Mouse (Mus musculus) frontal cortex, postnatal 10 days (tissue): Measurements from ENCODE around the gene Gpcpd1.
A peak's percentile ranks its signal among the peaks of the same experiment; 100 is the strongest.

Experiments used
- DNase-seq, 2 experiments: peaks; one replicate each; pipeline ENCODE4 v3.0.0; 2022; ENCODE audit warnings: low spot score in 2 of 2, mixed read lengths in 1 of 2

The Gpcpd1 gene

DNA sequence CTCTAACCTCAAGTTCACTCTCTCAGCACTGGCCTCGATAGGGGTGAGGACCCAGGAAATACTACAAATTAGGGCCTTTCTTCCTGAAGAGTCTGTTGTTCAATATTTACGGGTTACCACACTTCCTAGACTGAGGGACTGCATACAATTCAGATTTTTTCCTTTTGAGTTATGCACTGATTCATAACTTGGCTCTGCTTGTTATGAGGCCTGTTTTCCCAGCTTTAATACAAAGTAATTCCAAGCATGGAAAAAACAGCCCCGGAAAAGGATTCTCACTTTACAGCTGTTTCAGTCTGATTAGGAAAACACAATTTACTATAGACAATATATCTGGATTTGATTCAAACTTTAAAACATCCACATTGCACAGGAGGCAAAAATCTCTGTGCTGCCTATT, 1.5 kb downstream of the Gpcpd1 start:
- DNase-seq = no peak

DNA sequence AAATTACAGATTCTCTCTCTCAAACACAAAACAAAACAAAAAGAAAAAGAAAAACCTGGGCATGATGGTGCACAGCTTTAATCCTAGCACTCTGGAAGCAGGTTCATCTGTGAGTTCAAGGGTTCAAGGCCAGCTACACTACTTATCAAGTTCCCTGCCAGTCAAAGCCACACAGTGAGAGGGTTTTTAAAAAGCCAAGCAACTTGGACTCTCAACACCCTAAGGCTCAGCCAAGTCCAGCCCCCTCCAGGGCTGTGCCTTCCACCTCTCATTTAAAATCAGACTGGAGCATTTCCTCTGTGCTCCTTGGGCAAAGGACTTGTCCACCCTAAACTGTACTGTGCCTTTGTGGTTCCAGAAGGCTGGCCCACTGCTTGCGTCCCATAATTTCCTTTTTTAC, 3.3 kb downstream of the Gpcpd1 start:
- DNase-seq = no peak

DNA sequence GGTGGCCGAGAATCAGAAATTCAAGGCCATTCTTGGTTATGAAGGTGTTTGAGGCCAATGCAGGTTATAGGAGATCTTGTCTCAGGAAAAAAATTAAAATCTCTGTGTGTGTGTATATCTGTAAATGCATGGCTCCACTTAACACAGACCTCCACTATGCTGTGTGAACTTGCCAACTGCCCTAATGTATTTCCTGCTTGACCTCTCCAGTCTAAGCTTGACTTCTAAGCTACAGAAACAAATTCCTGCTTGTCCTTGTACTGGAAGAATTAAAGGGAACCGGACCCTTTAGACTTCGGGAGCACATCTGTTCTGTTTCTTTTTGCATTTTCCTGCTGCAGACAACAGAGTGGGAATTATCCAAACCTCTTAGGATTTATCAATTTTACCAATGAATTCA, 4.4 kb downstream of the Gpcpd1 start:
- DNase-seq = no peak

DNA sequence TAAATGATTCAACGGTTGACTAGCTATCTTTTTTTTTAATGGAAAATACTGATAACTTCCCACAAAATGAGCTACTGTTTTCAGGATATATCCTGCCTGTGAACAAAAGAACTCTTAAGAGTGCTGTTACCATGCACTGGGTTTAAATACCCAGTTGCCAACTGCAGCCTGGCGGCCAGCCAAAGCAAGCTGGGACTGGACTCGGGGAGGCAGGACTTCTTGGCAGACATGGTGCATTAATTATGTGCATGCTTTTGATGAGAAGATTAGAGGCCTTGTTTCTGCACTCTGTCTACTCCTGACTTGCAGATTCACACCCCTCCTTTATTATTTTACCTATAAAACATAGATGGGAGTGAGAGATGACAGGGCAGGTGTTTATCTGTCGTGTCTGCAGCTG, 5.3 kb downstream of the Gpcpd1 start:
- DNase-seq = peak; percentile 77 to 78

DNA sequence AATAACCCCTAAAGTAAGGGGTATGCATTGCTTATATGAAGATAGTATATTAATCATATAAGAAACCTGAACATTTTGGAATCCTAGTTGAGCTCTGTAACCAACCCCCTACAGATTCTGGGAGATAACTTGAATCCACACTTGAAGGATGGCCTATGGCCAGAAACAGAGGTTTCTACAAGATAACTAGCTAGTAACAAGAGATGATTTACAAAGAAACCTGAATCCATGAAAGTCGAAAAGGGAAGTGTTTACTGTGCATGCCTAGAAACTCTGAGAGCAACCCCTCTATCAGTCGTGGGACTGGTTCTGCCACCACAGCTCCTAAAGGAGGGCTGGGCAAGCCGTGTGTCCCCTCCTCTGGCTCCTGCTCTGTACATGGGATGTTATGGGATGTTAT, 7.8 kb downstream of the Gpcpd1 start:
- DNase-seq = no peak

DNA sequence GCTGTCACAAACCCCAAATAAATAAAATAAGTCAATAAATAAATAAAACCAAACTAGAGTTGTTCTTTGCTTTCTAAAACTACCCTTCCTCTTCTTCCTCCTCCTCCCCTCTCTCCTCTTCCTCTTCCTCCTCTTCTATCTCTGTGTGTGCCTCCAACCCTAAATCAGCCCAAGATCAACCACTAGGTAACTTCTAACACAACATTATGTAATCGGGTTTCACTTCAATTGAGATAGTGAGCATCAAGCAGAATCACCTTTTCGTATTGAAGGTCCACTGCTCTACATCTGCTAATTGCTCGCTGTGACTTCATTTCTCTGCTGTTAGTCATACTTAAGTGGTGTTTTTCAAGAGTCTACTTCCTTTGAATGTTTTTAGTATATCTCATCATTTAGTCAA, 8.8 kb downstream of the Gpcpd1 start:
- no peak for DNase-seq

DNA sequence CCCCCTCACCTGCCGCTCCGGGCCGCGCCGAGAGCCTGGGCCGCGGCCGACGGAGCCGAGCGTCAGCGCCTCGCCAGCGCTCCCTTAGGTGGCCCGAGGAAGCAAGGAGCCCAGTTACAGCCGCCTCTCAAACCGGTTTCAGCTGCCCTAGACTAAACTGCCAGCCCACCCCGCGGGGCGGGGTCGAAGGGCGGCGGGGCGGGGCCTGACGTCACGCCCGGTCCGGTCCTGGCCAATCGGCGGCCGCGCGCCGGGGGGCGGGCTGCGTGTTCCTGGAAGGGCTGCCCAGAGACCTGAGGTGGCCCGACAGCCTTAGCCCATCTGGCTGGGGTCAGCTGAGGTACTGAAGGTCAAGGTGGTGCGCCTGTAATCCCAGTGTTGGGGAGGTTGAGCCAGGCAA, 9.5 kb downstream of the Gpcpd1 start:
- DNase-seq = peak; percentile 97

DNA sequence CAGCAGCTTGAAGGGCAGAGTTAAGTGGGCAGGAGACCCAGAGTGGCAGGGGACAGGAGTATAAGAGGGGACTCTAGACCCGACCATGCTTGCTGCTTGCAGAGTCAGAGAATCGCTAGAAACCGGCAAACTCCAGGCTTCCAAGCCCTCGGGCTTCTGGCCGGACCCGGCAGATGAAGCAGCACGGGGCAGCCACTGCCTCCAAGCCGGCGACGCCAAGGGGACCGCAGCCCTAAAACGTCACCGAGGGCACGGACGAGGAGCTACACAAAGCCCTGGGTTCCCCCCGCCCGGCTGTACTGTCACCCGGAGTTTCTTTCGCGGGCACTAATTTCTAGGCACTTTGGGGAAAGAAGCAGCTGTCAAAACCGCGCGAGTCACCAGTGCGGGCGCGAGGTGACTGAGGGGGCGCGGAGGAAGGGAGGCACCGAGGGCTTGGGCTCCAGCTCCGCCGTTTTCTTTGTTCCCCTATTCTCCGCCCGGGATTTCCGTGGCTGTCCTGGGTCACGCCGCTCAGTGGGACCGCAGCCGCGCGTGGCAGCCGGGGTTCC, 10.0 kb downstream of the Gpcpd1 start:
- peak; percentile 47 to 55 for DNase-seq

DNA sequence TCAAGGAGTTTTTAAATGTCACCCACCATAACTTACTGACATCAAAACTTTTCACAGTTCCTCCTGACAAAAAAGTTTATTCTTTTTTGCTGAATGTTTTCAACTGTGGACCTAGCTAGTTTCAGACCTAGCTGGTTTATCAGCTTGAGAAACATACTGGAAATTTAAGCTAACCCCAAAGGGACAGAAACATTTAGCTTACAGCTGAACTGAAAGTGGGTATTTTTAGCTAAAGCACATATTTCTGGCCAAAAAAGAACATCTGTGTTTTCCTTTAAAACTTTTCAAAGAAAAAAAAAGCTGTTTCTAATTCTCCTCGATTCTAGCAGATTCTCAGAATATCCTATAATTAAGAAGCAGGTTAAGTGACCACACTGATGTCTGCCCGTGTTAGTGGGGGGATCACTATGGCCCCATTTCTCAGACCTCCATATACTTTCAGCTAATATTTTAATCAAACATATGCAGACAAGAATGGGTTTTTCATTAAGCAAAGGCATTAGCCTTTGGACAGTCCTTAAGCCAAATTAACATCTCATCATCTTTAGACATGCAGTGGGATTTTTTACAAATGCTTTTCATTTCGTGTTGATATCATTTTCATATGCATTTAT, 10.9 kb downstream of the Gpcpd1 start:
- DNase-seq = no peak

DNA sequence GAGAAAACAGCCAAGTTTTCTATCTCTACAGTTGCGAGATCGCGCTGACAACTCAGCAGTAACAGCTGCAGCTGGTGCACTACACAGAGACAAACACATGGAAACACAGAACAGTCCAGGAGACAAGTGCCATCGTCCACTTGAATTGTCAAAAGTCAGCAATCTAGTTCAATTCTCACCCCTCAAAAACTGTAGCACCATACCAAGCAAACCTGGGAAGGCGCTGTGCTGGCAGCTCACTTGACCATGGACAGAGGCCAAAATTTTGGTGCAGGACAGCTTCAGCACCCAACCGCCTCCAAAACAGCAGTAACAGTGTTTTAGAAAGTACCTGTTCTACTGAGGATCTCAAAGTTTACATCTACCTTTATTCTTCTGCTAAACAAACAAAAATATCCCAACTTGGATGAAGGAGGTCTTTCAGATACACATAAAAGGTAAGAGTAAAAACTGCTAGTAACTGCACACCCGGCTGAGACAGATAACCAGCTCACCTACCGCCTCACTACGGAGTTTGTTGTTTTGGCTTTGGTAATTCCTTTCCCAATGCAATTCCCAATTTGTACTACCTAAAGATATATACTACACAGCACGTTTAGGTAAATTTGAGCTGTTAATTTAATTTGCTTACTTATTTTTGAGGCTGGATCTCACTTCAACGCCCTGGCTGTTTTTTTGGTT, 11.6 kb downstream of the Gpcpd1 start:
- no peak for DNase-seq

DNA sequence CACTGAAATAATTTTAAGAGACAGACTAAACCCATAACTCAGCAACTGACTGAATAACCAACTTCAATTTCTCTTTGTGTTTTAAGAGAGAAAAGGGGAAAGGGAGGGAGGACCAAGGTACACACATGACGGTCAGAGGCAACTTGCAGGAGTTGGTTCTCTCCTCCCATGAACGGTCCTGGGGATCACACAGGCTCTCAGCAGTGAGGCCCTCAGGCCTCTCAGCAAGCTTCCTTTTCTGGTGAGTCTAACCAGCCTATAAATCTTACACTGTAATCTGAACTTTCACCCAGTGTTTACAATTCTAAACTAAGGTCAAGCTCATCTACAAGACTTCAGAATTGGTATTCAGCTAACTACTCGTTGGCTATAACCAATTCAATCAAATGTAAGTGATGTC, 12.3 kb downstream of the Gpcpd1 start:
- no peak for DNase-seq

DNA sequence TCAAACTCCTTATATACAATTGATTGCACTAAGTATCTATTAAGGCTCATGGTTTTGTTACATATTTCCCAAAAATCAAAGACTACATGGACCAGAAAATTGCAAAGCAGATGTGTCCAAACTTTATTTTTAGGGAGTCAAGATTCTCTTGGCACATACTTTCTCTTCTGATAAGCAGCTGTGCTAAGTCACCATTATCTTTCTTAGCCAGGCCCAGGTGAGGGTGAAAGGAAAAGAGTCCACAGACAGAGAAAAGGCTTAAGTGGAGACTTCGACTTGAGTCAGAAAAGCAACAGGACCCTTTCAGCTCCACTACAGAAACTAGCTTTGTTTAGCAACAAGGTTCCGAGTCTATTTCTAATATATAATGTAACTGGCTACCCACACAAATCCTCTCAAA, 14.2 kb downstream of the Gpcpd1 start:
- DNase-seq = no peak

DNA sequence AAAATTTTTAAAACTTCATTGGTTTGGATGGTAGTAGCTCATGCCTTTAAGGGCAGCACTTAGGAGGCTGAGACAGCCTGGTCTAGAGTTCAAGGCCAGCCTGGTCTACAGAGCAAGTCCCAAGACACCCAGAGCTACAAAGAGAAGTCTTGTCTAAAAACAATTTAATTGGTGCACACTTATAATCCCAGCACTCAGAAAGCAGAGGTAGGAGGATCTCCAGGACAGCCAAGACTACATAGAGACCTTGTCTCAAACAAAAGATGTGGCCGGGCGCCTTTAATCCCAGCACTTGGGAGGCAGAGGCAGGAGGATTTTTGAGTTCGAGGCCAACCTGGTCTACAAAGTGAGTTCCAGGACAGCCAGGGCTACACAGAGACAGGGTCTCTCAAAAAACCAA, 14.9 kb downstream of the Gpcpd1 start:
- no peak for DNase-seq

DNA sequence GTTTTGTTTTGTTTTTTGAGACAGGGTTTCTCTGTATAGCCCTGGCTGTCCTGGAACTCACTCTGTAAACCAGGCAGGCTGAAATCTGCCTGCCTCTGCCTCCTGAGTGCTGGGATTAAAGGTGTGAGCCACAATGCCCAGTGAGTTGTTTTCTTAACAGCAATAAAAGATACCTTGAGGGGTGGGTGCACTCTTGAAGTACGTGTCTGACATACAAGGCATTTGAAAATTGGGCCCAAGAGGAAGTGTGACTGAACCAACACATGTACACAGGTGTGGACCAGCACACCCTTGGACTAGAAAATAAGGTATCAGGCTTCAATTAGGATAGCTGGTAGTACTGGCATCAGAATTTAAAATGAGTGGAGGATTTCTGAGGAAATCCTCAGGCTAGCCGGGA, 16.2 kb downstream of the Gpcpd1 start:
- DNase-seq = no peak

DNA sequence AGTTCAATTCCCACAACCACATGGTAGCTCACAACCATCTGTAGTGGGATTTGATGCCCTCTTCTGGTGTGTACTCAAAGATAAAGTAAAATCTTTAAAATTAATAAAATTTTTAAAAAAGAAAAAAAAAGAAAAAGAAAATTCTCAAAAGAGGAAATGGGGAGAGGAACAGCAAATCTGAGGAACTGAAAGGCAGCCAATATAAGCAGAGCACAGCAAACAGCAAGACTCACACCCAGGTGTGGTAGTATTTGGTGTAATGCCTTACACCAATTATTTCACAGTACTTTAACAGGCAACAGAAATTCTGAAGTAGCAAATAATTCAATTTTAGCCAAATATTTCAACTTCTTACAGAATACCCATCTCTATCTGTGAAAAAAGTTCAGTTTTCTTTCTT, 16.7 kb downstream of the Gpcpd1 start:
- DNase-seq = no peak

DNA sequence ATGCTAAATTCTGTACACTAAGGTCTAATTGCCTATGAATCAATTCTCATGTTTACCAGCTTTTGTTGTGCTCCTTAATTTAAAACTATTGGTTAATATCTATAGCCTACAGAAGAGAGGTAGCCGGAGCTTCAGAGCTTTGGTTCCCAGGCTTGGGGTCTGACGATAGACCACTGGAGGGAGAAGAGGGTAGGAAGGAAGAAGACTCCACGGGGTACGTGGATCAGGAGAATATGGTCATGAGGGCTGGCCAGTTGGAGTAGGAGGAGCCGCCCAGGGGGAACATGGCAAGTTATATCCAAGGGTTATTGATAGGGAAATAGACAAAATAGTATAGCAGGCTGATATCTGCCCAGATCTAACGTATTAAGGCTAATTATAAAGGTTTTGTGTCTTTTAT, 17.8 kb downstream of the Gpcpd1 start:
- no peak for DNase-seq

DNA sequence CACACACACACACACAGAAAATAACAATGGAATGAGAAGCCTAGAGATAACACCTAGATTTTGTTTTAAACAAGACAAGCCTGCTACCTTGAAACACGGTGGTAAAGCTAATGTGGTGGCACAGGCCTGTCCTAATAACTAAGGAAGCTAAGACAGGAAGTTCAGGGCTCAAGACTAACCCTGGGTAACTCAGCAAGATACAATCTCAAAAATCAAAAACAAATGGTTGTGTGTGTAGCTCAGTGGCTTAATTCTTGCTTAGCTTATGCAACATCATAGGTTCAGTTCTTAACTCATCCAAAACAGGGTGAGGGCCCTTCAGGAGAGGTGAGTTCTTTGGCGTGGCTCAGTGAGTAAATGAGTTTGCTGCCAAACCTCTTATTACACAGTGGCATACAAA, 20.1 kb downstream of the Gpcpd1 start:
- no peak for DNase-seq

DNA sequence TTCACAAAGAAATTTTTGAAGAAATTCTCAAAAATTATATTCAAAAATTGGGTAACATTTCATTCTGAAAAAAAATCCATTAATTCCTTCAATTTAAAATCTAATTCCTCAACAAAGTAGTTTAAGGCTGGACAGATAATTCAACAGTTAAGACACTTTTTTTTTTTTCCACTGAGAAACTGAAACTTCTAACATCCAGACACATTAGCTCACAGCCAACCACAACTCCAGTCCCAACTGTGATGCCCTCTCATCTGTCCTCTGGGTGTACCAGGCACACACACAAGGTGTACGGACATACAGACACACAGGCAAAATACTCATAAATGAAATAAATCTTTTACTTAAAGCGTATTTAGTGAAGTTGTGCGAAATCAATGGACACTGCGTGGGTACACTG, 25.7 kb downstream of the Gpcpd1 start:
- DNase-seq = no peak

DNA sequence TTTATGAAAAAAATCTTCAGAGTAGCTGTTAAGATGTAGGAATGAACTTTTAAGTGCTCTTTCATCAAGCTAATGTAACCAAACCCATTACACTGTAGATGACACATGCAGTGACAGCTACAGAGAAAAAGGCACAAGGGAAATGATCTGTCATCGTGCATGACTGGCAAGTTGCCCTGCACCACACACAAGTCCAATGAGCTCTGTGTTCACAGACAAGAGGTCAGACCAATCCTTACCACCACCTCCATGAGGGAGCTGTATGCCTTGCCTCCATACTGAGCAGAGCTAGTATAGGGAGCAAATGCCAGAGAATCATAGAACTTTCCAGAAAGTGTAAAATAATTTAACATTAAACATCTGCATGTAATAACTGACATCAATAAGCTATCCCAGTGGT, 59.7 kb downstream of the Gpcpd1 start:
- no peak for DNase-seq

DNA sequence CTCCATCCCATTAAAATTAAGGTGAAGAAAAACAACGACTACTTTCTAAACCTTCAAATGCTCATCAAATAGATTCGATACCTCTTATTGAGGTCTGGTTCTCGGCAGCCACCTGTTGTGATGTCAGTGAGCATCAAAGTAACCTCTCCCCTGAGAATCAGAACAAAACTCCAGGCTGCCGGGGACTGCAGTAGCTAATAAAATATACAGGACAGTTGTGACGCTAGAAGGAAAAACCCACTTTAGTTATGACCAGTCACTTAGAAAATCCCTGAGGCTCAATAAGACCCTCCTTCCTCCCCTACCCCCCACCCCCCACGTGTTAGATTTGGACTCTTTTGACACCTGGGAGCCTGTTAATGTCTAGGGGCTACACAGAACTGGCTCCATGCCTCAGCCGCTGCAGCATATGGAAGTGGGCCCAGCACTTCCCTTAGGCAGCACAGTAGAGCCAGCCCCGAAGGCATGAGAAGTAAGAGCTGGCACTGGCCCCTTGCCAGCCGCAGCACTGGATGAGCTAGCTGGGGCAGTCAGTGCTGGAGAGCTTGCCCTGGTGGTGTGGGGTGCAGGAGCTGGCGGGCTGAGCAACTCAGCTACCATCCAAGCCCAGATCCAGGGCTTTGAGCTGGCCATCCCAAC, 60.5 kb downstream of the Gpcpd1 start:
- DNase-seq = peak in 1 of 2 experiments; percentile 39

DNA sequence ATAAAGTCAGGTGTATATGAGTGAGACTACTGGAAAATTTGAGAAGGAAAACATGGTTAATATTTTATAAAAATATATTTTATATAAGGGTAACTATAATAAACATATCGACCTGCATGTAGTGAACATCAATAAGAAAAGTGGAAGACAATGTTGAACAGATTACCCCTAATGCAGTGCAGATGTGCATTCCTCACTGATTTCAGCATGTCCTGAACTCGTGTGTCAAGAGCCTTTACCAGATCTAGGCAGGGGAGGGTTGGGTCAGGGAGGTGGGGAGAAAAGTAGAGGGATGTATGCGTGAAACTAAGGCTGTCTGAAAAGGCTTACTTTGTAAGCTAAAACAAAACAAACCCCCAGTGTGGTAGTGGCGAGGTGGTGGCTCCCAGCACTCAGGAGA, 61.4 kb downstream of the Gpcpd1 start:
- DNase-seq = no peak

DNA sequence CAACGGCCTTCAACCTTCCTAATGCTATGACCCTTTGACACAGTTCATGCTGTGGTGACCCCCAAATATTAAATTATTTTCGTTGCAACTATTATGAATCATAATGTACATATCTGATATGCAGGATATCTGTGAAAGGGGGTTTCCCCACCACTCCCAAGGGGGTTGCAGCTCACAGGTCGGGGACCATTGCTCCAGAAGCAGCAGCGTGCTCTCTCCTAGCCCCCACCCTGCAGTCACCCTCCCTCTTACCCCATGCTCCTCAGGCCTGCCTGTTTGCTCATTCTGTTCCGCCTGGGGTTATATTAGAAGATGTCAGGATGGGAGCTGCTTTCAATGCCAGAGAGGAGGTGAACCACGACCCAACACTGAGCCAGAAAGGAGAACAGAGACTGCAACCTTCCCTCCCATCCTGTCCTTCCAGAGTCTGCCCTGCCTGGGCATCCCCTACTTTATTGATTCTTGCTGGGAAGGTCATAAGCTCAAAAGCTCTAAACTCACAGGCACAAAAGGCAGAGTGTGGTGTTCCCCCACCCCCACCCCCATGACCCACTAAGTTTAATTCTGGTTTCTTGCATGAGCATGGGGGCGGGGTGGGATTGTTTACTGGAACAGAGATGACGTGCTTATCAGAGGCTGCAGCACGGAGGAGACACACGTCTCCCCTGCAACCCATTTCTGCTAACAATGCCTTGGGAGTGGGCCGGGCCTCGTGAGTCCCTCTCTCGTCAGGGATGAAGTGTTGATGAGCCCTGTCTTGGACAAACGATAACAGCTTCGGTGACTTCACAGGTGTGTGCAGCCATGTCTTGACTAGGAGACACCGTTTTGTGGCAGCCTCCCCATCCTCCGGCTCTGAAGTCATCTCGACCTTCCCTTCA, 69.3 kb downstream of the Gpcpd1 start:
- no peak for DNase-seq
